Mouse (Mus musculus) megakaryocyte, embryonic 14.5 days (primary cell): ENCODE measurements around the gene Cavin4.

Source experiments
- FLI1 ChIP-seq: IDR thresholded peaks from 2 replicates; pipeline ENCODE4 v1.6.1; 2012; ENCODE audit warnings: low read length, inconsistent platforms, mixed read lengths
- GATA1 ChIP-seq: IDR thresholded peaks from 3 replicates; pipeline ENCODE4 v1.6.1; 2012; ENCODE audit warnings: mixed read lengths, low read length, inconsistent platforms, borderline replicate concordance

DNA sequence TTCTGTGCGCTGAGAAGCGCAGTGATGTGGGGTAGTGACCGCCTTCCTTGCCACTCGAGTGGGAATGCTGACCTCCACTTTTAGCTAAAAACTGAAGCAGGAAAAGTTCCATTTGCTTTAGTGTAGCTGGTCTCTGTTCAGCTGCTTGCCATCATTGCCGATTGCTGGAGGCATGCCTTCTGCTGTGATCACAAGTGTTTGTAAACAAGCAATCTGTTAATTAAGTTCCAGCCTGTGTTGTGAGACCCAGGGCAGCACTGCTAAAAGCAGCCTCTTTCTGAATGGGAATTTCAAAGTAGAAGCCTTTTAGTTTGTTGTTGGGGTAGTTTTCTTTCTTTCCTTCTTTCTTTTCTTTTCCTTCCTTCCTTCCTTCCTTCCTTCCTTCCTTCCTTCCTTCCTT lies 17.2 kb upstream of the Cavin4 start:
- TF ChIP-seq GATA1 (no peak), FLI1 (no peak)
